Mouse (Mus musculus) hindbrain, embryonic 15.5 days (tissue): ENCODE measurements around the gene Hes6. TPM values are rescaled to one million over a fixed set of nuclear protein-coding genes. Genes with fewer than 3 reads are reported as not detected.

Experiments
- ATAC-seq: fragments of 200-750 bp; cut with Nextera tagmentation; 2 replicates; pipeline ENCODE4 v1.8.0; 2017; ENCODE audit warnings: low read depth, moderate number of reproducible peaks, moderate TSS enrichment; ENCODE audit not compliant: low FRiP score
- H3K27ac ChIP-seq: fragments of 300-500 bp; sonication (generic); replicated peaks from 2 replicates; pipeline ENCODE4 v1.5.1; 2015; ENCODE audit warnings: mild to moderate bottlenecking, inconsistent platforms
- H3K27me3 ChIP-seq: fragments of 300-500 bp; sonication (generic); 2 replicates; pipeline ENCODE4 v1.6.1; 2015; ENCODE audit warnings: control low read depth, inconsistent platforms
- H3K36me3 ChIP-seq: fragments of 300-500 bp; sonication (generic); 2 replicates; pipeline ENCODE4 v1.6.1; 2015; ENCODE audit warnings: control low read depth, inconsistent platforms
- H3K4me1 ChIP-seq: fragments of 300-500 bp; sonication (generic); replicated peaks from 2 replicates; pipeline ENCODE4 v1.6.1; 2015; ENCODE audit warnings: control low read depth, inconsistent platforms
- H3K4me2 ChIP-seq: fragments of 300-500 bp; sonication (generic); 2 replicates; pipeline ENCODE4 v1.6.1; 2015; ENCODE audit warnings: moderate library complexity, mild to moderate bottlenecking, inconsistent platforms
- H3K4me3 ChIP-seq: fragments of 300-500 bp; sonication (generic); 2 replicates; pipeline ENCODE4 v1.5.1; 2015; ENCODE audit warnings: mild to moderate bottlenecking, inconsistent platforms
- H3K9ac ChIP-seq: fragments of 300-500 bp; sonication (generic); 2 replicates; pipeline ENCODE4 v1.6.1; 2015; ENCODE audit warnings: inconsistent platforms
- H3K9me3 ChIP-seq: fragments of 300-500 bp; sonication (generic); 2 replicates; pipeline ENCODE4 v1.6.1; 2016; ENCODE audit warnings: control low read depth, inconsistent platforms
- WGBS: fragments of 180-500 bp; shearing (Covaris S2); methylation state at CpG from one replicate; pipeline ENCODE4 v1.1.7; 2015; 5-methylcytosine and 5-hydroxymethylcytosine counted together
- polyA plus RNA-seq: library from polyadenylated mRNA; unstranded; fragments of >200 nt; fragmentation: Nextera tagmentation; extraction: Ambion mirVana; gene quantifications from 2 replicates; pipeline ENCODE4 v1.2.1, GENCODE M21; 2015

Gene Hes6
- polyA plus RNA-seq, 1 experiment from 2014 or later = 172 TPM

DNA sequence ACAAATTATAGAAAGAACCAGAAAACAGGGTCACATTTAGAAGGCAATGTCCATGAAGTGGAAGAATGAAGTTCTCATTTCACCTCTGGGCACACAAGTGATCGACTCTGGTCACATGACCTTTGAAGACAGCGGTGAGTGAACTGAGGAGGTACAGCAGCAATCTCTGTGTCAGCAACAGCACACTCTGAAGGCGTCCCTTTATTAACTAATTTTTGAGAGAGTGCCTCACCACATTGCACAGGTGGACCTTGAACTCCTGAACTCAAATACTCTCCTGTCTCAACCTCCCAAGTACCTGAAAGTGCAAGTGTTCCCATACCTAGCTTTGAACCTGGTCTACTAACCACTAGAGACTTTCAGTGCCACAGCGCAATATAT lies 32.8 kb downstream of the Hes6 start:
- peaks cover 90% of the 10 kb centered on the region for H3K36me3 ChIP-seq
- no peak overlapping the region for H3K4me2 ChIP-seq
- no peak overlapping the region for H3K4me3 ChIP-seq
- no peak for ATAC-seq
- H3K4me1 ChIP-seq = no peaks in the 10 kb centered on the region
- H3K9me3 ChIP-seq = no peaks in the 10 kb centered on the region
- no peaks in the 10 kb centered on the region for H3K27me3 ChIP-seq
- H3K9ac ChIP-seq = no peak overlapping the region
- no peak overlapping the region for H3K27ac ChIP-seq
- 95% methylated on average over 4 of the region's 4 CpGs for WGBS

DNA sequence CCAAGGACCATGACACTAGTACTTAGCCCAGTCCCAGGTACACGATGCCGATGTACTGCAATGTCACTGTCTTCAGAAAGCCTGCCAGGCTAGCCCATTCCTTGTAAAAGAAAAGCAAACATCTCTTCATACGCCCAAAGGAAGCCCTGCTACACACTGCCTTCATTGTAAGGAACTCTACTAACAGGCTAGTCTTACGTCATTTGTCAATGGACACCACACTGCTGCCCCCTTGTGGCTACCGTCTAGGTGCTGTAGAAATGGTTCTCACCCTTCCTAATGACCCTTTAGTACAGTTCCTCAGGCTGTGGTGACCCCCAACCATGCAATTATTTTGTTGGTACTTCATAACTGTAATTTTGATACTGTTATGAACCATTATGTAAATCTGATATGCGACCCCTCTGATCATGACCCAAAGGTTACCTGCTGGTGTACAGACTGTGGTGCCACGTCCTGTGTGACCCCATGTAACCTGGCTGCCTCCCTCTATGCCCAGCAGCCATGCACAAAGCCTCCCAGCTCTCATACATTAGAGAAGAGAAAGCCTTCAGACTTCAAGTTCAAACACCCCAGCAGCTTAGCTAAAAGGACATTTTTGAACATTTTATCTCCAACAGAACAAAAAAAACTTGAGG lies 33.3 kb downstream of the Hes6 start:
- Histone ChIP-seq H3K27me3 (no peaks in the 10 kb centered on the region), H3K27ac (no peak overlapping the region), H3K9ac (no peak overlapping the region), H3K9me3 (no peaks in the 10 kb centered on the region), H3K4me3 (no peak overlapping the region), H3K4me2 (no peak overlapping the region), H3K36me3 (peaks cover 93% of the 10 kb centered on the region), H3K4me1 (no peaks in the 10 kb centered on the region)
- whole genome bisulfite sequencing = 55% methylated on average over 7 of the region's 7 CpGs
- ATAC-seq = peak; percentile 66

DNA sequence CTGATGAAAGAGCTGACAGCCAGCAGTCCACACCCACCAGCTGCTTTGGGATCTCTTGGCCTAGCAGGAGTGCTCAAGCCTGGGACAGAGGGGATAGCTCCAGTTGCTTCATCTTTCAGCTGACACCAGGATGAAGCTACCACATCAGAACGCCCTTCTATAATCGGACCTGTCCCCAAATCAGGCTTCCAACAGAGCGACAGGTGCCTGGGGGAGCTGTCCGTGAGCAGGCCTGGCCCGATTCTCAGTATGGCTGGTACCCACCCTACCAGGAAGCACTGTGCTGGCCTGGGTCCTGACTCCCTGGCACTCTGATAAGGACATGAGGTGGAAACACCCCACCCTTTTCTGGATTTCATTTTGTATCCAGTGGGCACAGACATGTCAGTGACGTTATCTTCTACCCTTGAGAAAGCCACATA lies 40.4 kb downstream of the Hes6 start:
- WGBS = 91% methylated on average over 6 of the region's 6 CpGs
- Histone ChIP-seq H3K27me3 (no peaks in the 10 kb centered on the region), H3K4me3 (no peak overlapping the region), H3K9ac (no peak overlapping the region), H3K4me1 (no peaks in the 10 kb centered on the region), H3K27ac (no peak overlapping the region), H3K36me3 (peaks cover 69% of the 10 kb centered on the region), H3K4me2 (no peak overlapping the region), H3K9me3 (no peaks in the 10 kb centered on the region)
- no peak for ATAC-seq

DNA sequence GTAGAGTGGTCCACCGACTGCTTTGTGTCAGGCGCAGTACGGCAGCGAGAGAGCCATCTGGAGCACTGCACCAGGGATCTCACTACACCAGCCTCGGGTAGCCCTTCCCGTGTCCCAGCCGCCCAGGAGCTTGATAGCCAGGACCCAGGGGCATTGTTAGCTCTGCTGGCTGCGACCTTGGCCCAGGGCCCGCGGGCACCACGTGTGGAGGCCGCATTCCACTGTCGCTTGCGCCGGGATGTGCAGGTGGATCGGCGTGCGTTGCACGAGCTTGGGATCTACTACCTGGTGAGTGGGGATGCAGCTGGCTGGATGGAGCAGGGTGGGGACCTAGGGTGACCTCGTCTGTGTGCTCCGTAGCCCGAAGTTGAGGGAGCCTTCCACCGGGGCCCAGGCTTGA lies 43.8 kb downstream of the Hes6 start:
- peaks cover 15% of the 10 kb centered on the region for H3K27me3 ChIP-seq
- H3K9ac ChIP-seq = no peak overlapping the region
- H3K4me2 ChIP-seq = no peak overlapping the region
- peaks cover 8% of the 10 kb centered on the region for H3K4me1 ChIP-seq
- H3K4me3 ChIP-seq = no peak overlapping the region
- H3K36me3 ChIP-seq = peaks cover 35% of the 10 kb centered on the region
- no peaks in the 10 kb centered on the region for H3K9me3 ChIP-seq
- ATAC-seq = no peak
- 84% methylated on average over 23 of the region's 23 CpGs for WGBS
- no peak overlapping the region for H3K27ac ChIP-seq

DNA sequence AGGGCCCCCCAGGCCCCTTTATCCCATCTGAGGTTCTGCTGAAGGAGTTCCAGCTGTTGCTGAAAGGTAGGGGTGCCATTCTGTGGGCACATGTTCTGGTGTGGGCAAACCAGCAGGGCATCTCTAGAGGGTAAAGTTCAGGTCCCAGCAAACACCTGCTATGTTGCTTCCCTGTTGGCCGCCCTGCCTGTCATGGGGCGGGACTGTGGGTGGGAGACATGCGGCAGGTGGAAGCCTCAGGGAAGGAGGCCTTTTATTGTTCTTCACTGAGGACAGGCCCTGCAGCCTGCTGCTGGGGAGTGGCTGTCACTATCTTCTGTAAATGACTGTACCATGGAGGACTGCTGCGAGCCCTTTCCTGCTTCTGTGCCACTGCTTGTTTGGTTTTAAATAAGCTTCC lies 44.4 kb downstream of the Hes6 start:
- Histone ChIP-seq H3K36me3 (peaks cover 30% of the 10 kb centered on the region), H3K4me3 (no peak overlapping the region), H3K27me3 (peaks cover 15% of the 10 kb centered on the region), H3K4me1 (peaks cover 8% of the 10 kb centered on the region), H3K4me2 (no peak overlapping the region), H3K9ac (no peak overlapping the region), H3K27ac (no peak overlapping the region), H3K9me3 (no peaks in the 10 kb centered on the region)
- no peak for ATAC-seq
- WGBS = 74% methylated on average over 4 of the region's 4 CpGs

DNA sequence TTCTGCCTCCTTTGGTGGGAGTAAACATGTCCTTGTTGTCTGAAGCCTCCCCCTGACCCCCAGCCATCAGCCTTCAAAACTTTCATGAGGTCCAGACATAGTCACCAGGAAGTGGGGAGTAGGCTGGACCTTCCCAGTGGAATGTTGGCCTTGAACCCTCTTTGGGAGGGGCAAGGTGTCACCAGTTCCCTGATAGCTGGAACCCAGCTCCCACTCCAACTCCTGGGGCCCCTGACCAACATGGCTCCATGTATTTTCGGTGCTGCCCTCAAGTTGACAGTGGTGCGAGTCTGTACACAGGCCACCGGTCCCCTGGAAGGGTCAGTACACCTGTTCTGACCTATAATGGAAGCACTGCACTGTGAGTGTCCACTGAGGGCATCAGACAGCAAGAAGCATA lies 46.5 kb downstream of the Hes6 start:
- H3K27me3 ChIP-seq = peaks cover 15% of the 10 kb centered on the region
- no peaks in the 10 kb centered on the region for H3K9me3 ChIP-seq
- no peak overlapping the region for H3K27ac ChIP-seq
- WGBS = 99% methylated on average over 3 of the region's 3 CpGs
- no peak overlapping the region for H3K4me3 ChIP-seq
- peaks cover 8% of the 10 kb centered on the region for H3K4me1 ChIP-seq
- H3K4me2 ChIP-seq = no peak overlapping the region
- H3K36me3 ChIP-seq = peaks cover 11% of the 10 kb centered on the region
- no peak for ATAC-seq
- H3K9ac ChIP-seq = no peak overlapping the region

DNA sequence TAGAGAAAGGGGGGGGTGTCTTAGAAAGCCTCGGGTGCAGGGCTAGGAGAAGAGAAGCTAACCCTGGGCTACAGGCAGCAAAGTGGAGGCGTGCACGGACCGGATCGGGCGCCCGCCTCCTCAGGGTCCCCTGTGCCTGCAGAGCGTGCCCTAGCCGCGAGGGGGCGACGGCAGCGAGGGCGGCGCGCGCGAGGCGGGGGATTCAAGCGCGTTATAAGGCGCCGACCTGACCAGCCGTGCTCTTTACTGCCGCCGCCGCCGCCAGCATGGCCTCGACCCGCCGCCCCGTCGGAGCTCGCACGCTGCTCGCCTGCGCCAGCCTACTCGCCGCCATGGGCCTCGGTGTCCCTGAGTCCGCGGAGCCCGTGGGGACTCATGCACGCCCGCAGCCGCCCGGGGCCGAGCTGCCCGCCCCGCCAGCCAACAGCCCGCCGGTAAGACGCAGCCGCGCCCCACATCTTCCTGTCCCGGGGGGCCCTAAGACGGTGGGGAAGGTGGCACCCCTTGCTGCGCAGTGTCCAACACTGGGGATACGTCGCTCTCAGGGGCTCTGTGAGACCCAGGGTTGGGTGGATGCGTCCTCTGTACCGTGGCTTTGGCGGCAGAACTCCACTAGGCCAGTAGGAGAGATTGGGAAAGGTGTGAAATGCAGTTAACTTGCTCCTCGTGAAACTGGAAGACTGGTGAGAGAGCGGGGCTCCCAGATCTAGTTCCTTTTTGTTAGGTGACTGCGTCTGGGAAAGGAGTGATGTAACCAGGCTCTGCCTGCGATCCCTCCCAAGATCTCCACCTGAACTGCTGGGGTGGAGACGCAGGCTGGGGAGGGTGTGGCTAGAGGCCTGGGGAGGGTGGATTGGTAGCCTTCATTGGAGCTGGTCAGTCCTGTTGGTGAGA lies 47.4 kb downstream of the Hes6 start, which contains the start of gene Erfe:
Gene Erfe (plus strand): TSS at position 216 of the 894 bp plus-strand sequence.
- Histone ChIP-seq H3K4me3 (peak within 1 kb of the TSS; percentile 37), H3K27ac (no peak within 1 kb of the TSS), H3K36me3 (peaks cover 3% of the 10 kb centered on the region; the same call in 1 of the 2 replicates), H3K9me3 (no peaks in the 10 kb centered on the region), H3K27me3 (peaks cover 15% of the 10 kb centered on the region), H3K4me2 (peak within 1 kb of the TSS; percentile 80), H3K9ac (peak within 1 kb of the TSS; percentile 35; the same call in 1 of the 2 replicates), H3K4me1 (peaks cover 8% of the 10 kb centered on the region)
- WGBS = under 1% methylated on average over 61 of the region's 68 CpGs
- peak; percentile 25; the same call in 1 of the 2 replicates for ATAC-seq

DNA sequence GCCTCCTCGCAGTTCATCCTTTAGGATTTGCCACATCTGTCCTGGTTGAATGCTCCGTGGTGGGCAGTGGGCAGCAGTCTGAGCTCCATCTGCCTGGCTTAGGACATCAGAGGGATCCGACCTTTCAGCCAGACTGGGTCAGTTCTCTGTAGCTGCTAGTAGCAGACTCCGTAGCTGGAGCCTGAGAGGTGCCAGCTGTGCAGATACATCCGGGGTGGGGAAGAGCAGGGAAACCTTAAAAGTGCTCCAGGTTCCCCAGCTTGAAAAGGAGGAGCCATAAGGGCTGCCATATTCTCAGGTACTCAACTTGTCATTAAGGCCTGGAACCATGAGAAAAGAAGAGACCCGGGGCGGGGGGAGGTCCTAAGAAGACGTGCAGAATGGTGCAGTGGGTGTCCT lies 48.0 kb downstream of the Hes6 start:
- Histone ChIP-seq H3K9ac (no peak overlapping the region), H3K27me3 (peaks cover 15% of the 10 kb centered on the region), H3K4me1 (peaks cover 8% of the 10 kb centered on the region), H3K4me3 (peak overlapping the region; percentile 37), H3K27ac (no peak overlapping the region), H3K9me3 (no peaks in the 10 kb centered on the region), H3K36me3 (no peaks in the 10 kb centered on the region; the same call in 1 of the 2 replicates), H3K4me2 (peak overlapping the region; percentile 80)
- WGBS = 29% methylated on average over 8 of the region's 8 CpGs
- no peak for ATAC-seq

DNA sequence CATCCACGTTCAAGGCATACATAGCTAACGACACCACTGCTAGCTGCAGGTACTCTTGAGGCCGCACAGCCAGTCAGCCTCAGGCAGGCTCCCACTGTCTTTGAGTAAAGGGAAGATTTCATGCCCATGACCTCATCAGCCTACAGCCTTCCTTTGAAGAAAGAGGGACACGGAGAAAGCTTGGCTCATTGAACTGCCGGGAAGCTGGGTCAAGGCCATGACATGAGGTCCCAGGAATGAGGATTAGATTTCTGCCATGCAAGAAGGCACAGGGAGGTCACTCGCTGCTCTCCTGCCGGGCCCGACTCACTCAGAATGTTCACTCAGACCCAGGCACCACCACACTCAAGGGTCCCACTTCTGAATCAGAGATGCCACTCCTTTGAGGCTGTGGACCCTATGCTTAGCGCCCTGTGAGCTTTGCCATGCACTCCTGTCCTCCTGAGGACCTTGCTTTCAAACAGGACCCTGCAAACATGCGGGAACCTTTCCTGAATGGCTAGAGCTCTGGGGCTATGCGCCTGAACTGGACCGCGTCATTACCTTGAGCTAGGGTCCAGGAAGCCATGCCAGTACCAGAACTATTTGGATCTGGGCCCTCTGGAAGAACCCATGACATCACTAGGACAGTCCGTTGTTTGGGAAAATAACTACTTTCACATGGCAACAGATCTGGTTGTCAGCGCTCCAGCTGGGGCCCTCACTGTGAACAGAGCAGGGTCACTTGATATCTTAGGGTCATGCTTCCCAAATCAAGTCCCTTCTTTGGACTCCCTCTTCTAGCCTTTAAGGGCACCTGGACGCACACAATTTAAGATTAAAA lies 48.8 kb downstream of the Hes6 start:
- H3K9me3 ChIP-seq = no peaks in the 10 kb centered on the region
- WGBS = 92% methylated on average over 16 of the region's 16 CpGs
- peaks cover 15% of the 10 kb centered on the region for H3K27me3 ChIP-seq
- H3K36me3 ChIP-seq = no peaks in the 10 kb centered on the region; the same call in 1 of the 2 replicates
- no peak overlapping the region for H3K4me3 ChIP-seq
- no peak overlapping the region for H3K27ac ChIP-seq
- H3K4me2 ChIP-seq = no peak overlapping the region
- no peak for ATAC-seq
- H3K4me1 ChIP-seq = peaks cover 8% of the 10 kb centered on the region
- H3K9ac ChIP-seq = no peak overlapping the region

DNA sequence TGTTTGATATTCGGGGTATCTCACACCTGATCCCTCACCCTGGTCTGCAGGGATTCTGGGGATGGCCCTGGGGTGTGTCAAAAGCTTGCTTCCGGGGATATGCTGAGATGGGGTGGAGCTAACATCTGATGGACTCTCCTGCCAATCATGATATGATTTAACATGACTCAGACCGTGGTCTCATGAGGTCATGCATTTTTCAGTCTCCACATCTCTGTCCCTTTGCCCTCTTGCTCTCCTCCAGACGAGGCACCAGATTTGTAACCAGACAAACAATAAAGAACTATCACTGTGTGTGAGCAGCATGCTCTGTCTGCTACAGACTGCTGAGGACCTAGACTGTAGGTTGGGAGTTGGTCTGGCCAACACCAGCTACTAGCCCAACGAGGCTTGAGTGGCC lies 51.7 kb downstream of the Hes6 start:
- WGBS = 79% methylated on average over 5 of the region's 5 CpGs
- H3K27ac ChIP-seq = no peak overlapping the region
- H3K27me3 ChIP-seq = peaks cover 11% of the 10 kb centered on the region
- no peak overlapping the region for H3K9ac ChIP-seq
- no peaks in the 10 kb centered on the region for H3K9me3 ChIP-seq
- no peak overlapping the region for H3K4me3 ChIP-seq
- ATAC-seq = no peak
- peaks cover 8% of the 10 kb centered on the region for H3K4me1 ChIP-seq
- H3K36me3 ChIP-seq = no peaks in the 10 kb centered on the region
- H3K4me2 ChIP-seq = no peak overlapping the region
